Mouse (Mus musculus) G1E (cell line): ENCODE data around the gene Mrnip. TPM values are rescaled to one million over a fixed set of nuclear protein-coding genes. Genes with fewer than 3 reads are reported as not detected.
"Not testable (repeated sequence)": the region's sequence is repeated elsewhere in the genome, so short reads cannot be mapped to it uniquely, and the experiment has no call there.

Experiments
- ATAC-seq: 2 replicates; pipeline ENCODE4 v1.8.0; 2016; ENCODE audit warnings: mild to moderate bottlenecking; ENCODE audit not compliant: insufficient number of reproducible peaks, poor library complexity, low FRiP score, severe bottlenecking; ENCODE audit errors: extremely low read depth
- DNase-seq: peaks from one replicate; pipeline ENCODE4 v3.0.0; 2012; ENCODE audit warnings: low spot score
- H3K27me3 ChIP-seq: 2 replicates; pipeline ENCODE4 v1.6.1; 2012; ENCODE audit warnings: mild to moderate bottlenecking, low read length, inconsistent platforms; ENCODE audit not compliant: insufficient read depth
- H3K36me3 ChIP-seq: replicated peaks from 2 replicates; pipeline ENCODE3; 2012; ENCODE audit warnings: mild to moderate bottlenecking, inconsistent platforms
- H3K4me1 ChIP-seq: 2 replicates; pipeline ENCODE4 v1.6.1; 2012; ENCODE audit warnings: low read depth, low read length, inconsistent platforms, mixed read lengths; ENCODE audit not compliant: insufficient read depth
- H3K4me3 ChIP-seq: 2 replicates; pipeline ENCODE4 v1.5.1; 2012; ENCODE audit warnings: low read depth, mild to moderate bottlenecking, inconsistent platforms, low read length, moderate library complexity, mixed read lengths
- H3K9me3 ChIP-seq: replicated peaks from 2 replicates; pipeline ENCODE4 v1.6.1; 2012; ENCODE audit warnings: inconsistent platforms
- CTCF ChIP-seq: IDR thresholded peaks from 2 replicates; pipeline ENCODE4 v1.5.1; 2012; ENCODE audit warnings: low read depth, low read length, inconsistent platforms, mixed read lengths
- GATA1 ChIP-seq: IDR thresholded peaks from 2 replicates; pipeline ENCODE4 v1.6.1; 2012; ENCODE audit warnings: borderline replicate concordance, low read length, inconsistent platforms, mixed read lengths
- GATA2 ChIP-seq: IDR thresholded peaks from 2 replicates; pipeline ENCODE4 v1.6.1; 2012; ENCODE audit warnings: low read depth, low read length, inconsistent platforms, borderline replicate concordance
- POLR2AphosphoS5 ChIP-seq: IDR thresholded peaks from 2 replicates; pipeline ENCODE4 v1.6.1; 2012; ENCODE audit warnings: low read depth, low read length, inconsistent platforms; ENCODE audit not compliant: insufficient replicate concordance
- TAL1 ChIP-seq: conservative IDR thresholded peaks from 2 replicates; pipeline ENCODE4 v1.6.1; 2012; ENCODE audit warnings: low read depth, low read length, inconsistent platforms, mixed read lengths
- polyA plus RNA-seq: library from polyadenylated mRNA; stranded (reverse); fragments of >175 nt; gene quantifications from 2 replicates; pipeline ENCODE4 v1.2.3, GENCODE M21; 2012
- total RNA-seq, 2 experiments: library from RNA; stranded (forward) in 1 of 2; stranded (reverse) in 1 of 2; fragments of 200-1000 nt in 1 of 2; fragments of >200 nt in 1 of 2; fragmentation: Nextera tagmentation in 1 of 2; gene quantifications; 2 replicates each; pipeline ENCODE4 v1.2.3; 2014 to 2017

The Mrnip gene
- total RNA-seq (2014; fragmentation: Nextera tagmentation) (44.8 and 63.7 TPM in 2 replicates), total RNA-seq (2017) (17.4 and 17.6 TPM in 2 replicates), polyA plus RNA-seq (6.5 and 10.6 TPM in 2 replicates)

DNA sequence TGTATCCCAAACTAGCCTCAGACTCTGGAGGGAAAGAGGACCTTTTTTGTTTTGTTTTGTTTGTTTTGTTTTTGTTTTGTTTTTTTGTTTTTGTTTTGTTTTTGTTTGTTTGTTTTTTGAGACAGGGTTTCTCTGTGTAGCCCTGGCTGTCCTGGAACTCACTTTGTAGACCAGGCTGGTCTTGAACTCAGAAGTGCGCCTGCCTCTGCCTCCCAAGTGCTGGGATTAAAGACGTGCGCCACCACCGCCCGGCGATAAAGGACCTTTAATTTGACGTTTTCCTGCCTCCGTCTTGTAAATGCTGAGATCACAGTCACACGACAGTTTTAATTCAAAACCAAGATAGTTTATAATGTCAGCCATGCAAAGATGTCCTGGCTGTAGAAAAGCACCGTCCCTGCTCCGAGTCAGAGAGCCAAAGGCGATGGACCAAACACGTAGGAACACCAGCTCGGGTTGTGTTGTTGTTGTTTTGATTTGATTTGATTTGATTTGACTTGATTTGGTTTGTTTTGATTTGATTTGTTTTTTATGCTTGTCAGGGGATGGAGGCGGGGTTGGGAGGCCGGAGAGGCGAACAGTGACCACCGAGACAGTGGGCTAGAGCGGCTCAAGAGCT is at the start of gene Mrnip:
Gene Mrnip, plus strand, starts transcription at position 334 of the 619 bp plus-strand sequence.
- not testable (repeated sequence) for ATAC-seq, H3K9me3 ChIP-seq, H3K27me3 ChIP-seq, DNase-seq
- Histone ChIP-seq H3K4me3 (peak within 1 kb of the TSS; percentile 85), H3K36me3 (peaks cover 63% of the 10 kb centered on the region), H3K4me1 (peaks cover 23% of the 10 kb centered on the region)

GRCm38 (mm10) chr11:50127781-50128180 is 46.5 kb upstream of the Mrnip start:
- H3K4me3 ChIP-seq = peak overlapping the region; percentile 9; the same call in 1 of the 2 replicates
- peak; percentile 42 for DNase-seq
- H3K27me3 ChIP-seq = no peaks in the 10 kb centered on the region
- TF ChIP-seq GATA1 (no peak), TAL1 (no peak), CTCF (no peak), POLR2AphosphoS5 (no peak)
- no peaks in the 10 kb centered on the region for H3K9me3 ChIP-seq
- peaks cover 8% of the 10 kb centered on the region for H3K36me3 ChIP-seq
- peaks cover 67% of the 10 kb centered on the region for H3K4me1 ChIP-seq
- no peak for ATAC-seq

GRCm38 (mm10) chr11:50130811-50131766 is 43.2 kb upstream of the Mrnip start, which contains the start of gene Tbc1d9b:
Tbc1d9b (plus strand) TSS chr11:50131396.
- peak; percentile 62 for ATAC-seq

GRCm38 (mm10) chr11:50131801-50132201 is 42.4 kb upstream of the Mrnip start:
- H3K9me3 ChIP-seq = no peaks in the 10 kb centered on the region
- H3K4me1 ChIP-seq = peaks cover 72% of the 10 kb centered on the region
- no peaks in the 10 kb centered on the region for H3K27me3 ChIP-seq
- DNase-seq (peak; percentile 42), ATAC-seq (no peak)
- H3K4me3 ChIP-seq = peak overlapping the region; percentile 98
- peaks cover 36% of the 10 kb centered on the region for H3K36me3 ChIP-seq
- TF ChIP-seq CTCF = no peak

More at GRCm38 (mm10) chr11:50130811-50131766, 43.2 kb upstream of the Mrnip start, which contains the start of gene Tbc1d9b:
- peak; percentile 86 for DNase-seq
- TF ChIP-seq GATA1 (no peak), CTCF (peak; percentile 84), POLR2AphosphoS5 (no peak), TAL1 (no peak), GATA2 (no peak)
- Histone ChIP-seq H3K4me3 (peak within 1 kb of the TSS; percentile 98), H3K9me3 (no peaks in the 10 kb centered on the region), H3K27me3 (no peaks in the 10 kb centered on the region), H3K4me1 (peaks cover 76% of the 10 kb centered on the region), H3K36me3 (peaks cover 29% of the 10 kb centered on the region)

DNA sequence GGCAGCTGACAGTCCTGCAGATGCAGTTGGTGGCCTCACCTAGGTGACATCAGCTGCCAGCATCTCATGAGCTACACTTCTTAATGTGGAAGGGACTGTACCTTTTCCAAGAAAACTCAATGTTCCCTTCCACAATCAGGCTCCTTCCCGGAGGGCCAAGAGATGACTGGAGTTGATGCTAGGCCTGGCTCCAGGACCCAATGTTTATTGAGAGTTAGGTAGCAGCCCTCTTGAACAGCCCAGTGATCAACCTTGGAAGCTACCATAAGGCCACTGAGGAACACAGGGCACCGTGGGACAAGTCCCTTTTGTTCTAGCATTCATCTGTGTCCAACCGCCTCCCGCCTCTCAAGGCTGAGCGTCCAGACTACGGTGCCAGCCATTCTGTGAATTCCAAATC is 42.0 kb upstream of the Mrnip start:
- no peaks in the 10 kb centered on the region for H3K9me3 ChIP-seq
- no peak for DNase-seq
- H3K27me3 ChIP-seq = no peaks in the 10 kb centered on the region
- H3K4me3 ChIP-seq = peak overlapping the region; percentile 98
- peaks cover 41% of the 10 kb centered on the region for H3K36me3 ChIP-seq
- no peak for ATAC-seq
- H3K4me1 ChIP-seq = peaks cover 67% of the 10 kb centered on the region
- TF ChIP-seq POLR2AphosphoS5 (no peak), TAL1 (no peak), CTCF (no peak), GATA2 (no peak), GATA1 (no peak)

- Histone ChIP-seq H3K4me3 (peak overlapping the region; percentile 7; the same call in 1 of the 2 replicates), H3K4me1 (peaks cover 67% of the 10 kb centered on the region)
These were observed 39.9 kb upstream of the Mrnip start for GRCm38 (mm10) chr11:50134136-50134859.

More at GRCm38 (mm10) chr11:50134136-50134859, 39.9 kb upstream of the Mrnip start:
- H3K36me3 ChIP-seq = peaks cover 61% of the 10 kb centered on the region
- H3K9me3 ChIP-seq = no peaks in the 10 kb centered on the region
- no peak for TF ChIP-seq GATA2
- no peak for TF ChIP-seq POLR2AphosphoS5
- TF ChIP-seq TAL1 = no peak; the same call in 1 of the 2 replicates
- TF ChIP-seq GATA1 = no peak
- TF ChIP-seq CTCF = no peak
- H3K27me3 ChIP-seq = no peaks in the 10 kb centered on the region
- peak; percentile 41; the same call in 1 of the 2 replicates for ATAC-seq
- peak; percentile 34 for DNase-seq
